Mouse (Mus musculus) spleen, adult 2 months (tissue): ENCODE measurements around the gene Nxn.

Experiments
- CTCF ChIP-seq: fragments of 200-500 bp; IDR thresholded peaks from 2 replicates; pipeline ENCODE4 v1.5.1; 2011; ENCODE audit warnings: mild to moderate bottlenecking, inconsistent platforms; ENCODE audit not compliant: insufficient read depth, insufficient read length, insufficient replicate concordance; ENCODE audit errors: extremely low read depth
- POLR2A ChIP-seq: fragments of 200-500 bp; IDR thresholded peaks from 2 replicates; pipeline ENCODE4 v1.6.1; 2011; ENCODE audit warnings: low read depth, low read length, inconsistent platforms

DNA sequence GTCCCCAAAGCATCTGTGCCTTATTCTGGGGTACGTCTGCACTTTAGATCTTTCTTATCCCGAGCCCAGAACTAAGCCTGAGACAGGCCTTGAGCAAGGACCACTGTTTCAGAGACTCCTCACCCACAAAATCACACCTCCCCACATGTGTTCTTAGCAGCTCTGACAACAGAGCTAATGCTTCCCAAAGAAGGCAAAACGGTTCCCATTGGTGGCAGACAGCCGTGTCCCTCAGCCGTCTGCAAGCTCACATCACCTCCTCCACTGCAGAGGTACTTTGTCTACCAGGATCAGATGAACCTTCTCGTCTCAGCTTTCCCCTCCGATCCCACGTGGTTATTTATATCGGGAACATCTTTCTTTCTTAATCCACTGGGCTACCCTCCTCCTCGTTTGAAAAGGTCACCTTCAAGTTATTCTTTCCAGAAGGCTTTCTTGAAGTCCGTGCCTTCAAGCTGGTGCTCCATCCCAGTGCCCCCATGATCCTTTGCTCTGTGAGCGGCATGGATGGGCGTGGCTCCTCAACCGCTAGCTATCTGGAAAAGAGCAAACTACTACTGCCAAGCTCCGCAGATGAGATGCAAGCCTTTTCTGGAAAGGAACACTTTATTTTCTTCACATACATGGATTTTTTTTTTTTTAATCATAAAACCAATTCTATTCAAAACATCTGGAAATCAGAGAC, 17.6 kb downstream of the Nxn start:
- no peak for TF ChIP-seq CTCF
- TF ChIP-seq POLR2A: no peak
